Mouse (Mus musculus): ENCODE measurements around the gene Slc34a1. TPM values are rescaled to one million over a fixed set of nuclear protein-coding genes. Genes with fewer than 3 reads are reported as not detected.

Gene Slc34a1
- total and polyA plus RNA-seq, 2 experiments from 2014 or later, result not detected

GRCm38 (mm10) chr13:55448131-55448530, 50.1 kb downstream of the Slc34a1 start:
- peaks cover 21% of the 10 kb centered on the region for H3K4me1 ChIP-seq (ENCODE audit: insufficient read depth, low read length)
- no peaks in the 10 kb centered on the region for H3K27me3 ChIP-seq (ENCODE audit: insufficient read depth, low read length)
- H3K36me3 ChIP-seq (ENCODE audit: insufficient read depth, low read length), result peaks cover 18% of the 10 kb centered on the region; the same call in 1 of the 2 replicates
- DNase-seq (ENCODE audit: low spot score) (no peak), ATAC-seq (no peak)
- WGBS, result 97% methylated on average over 5 of the region's 5 CpGs
- no peak overlapping the region for H3K4me2 ChIP-seq (ENCODE audit: low read depth, low read length)
- H3K4me3 ChIP-seq (ENCODE audit: low read length), result no peak overlapping the region
- H3K9me3 ChIP-seq (ENCODE audit: low read length), result no peaks in the 10 kb centered on the region
- no peak overlapping the region for H3K9ac ChIP-seq (replicated peaks; ENCODE audit: low read length)
- no peak for TF ChIP-seq CTCF (IDR thresholded peaks at IDR 0.05; ENCODE audit: low read depth)
- no peak overlapping the region for H3K27ac ChIP-seq

- Histone ChIP-seq H3K27ac (no peak overlapping the region), H3K36me3 (ENCODE audit: insufficient read depth, low read length) (peaks cover 26% of the 10 kb centered on the region; the same call in 1 of the 2 replicates), H3K4me3 (ENCODE audit: low read length) (no peak overlapping the region), H3K9ac (replicated peaks; ENCODE audit: low read length) (no peak overlapping the region), H3K4me2 (ENCODE audit: low read depth, low read length) (no peak overlapping the region), H3K9me3 (ENCODE audit: low read length) (no peaks in the 10 kb centered on the region), H3K27me3 (ENCODE audit: insufficient read depth, low read length) (no peaks in the 10 kb centered on the region), H3K4me1 (ENCODE audit: insufficient read depth, low read length) (peaks cover 13% of the 10 kb centered on the region)
- ATAC-seq, result no peak
- 92% methylated on average over 9 of the region's 9 CpGs for WGBS
- no peak for DNase-seq (ENCODE audit: low spot score)
- TF ChIP-seq CTCF (IDR thresholded peaks at IDR 0.05; ENCODE audit: low read depth), result no peak
Observed at GRCm38 (mm10) chr13:55449205-55449604, 51.2 kb downstream of the Slc34a1 start.

DNA sequence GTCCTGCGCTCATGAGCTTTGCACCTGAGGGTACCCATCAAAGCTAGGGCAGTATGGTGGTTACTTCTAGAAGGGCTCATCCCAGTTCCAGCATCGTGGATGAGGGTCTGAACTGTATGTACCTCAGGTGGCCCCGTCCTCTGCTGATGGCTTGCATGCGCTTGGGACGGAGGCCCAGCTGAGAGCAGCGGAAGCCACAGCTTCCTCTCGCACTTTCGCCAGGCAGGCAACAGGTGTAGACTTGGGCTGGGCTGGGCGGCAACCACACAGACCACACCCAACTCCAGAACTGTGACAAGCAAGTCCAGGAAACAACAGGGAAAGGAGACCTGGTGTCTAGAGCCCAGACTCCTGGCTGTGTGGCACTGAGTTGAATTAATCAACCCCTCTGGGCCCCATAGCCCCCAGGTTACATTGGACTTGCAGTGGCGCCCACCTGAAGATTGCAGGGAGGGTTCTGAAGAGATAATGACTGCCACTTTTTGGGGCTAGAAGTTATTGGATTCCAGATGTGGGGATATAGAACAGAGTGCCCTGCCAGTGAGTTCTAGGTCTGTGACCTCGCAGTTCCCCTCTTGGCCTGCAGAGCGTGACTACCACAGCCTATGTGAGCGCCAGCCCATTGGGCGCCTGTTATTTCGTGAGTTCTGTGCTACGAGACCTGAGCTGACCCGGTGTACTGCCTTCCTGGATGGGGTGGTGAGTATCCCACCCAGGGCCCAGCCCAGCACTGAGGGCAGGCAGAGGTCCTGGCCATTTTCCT, 51.9 kb downstream of the Slc34a1 start:
- no peak for ATAC-seq
- H3K9ac ChIP-seq (replicated peaks; ENCODE audit: low read length), result no peak overlapping the region
- peaks cover 13% of the 10 kb centered on the region for H3K4me1 ChIP-seq (ENCODE audit: insufficient read depth, low read length)
- peaks cover 27% of the 10 kb centered on the region; the same call in 1 of the 2 replicates for H3K36me3 ChIP-seq (ENCODE audit: insufficient read depth, low read length)
- H3K4me2 ChIP-seq (ENCODE audit: low read depth, low read length), result no peak overlapping the region
- no peak overlapping the region for H3K4me3 ChIP-seq (ENCODE audit: low read length)
- WGBS, result 84% methylated on average over 17 of the region's 17 CpGs
- H3K27me3 ChIP-seq (ENCODE audit: insufficient read depth, low read length), result no peaks in the 10 kb centered on the region
- DNase-seq (ENCODE audit: low spot score), result no peak
- TF ChIP-seq CTCF (IDR thresholded peaks at IDR 0.05; ENCODE audit: low read depth), result peak; percentile 30; the same call in 1 of the 2 replicates
- H3K9me3 ChIP-seq (ENCODE audit: low read length), result no peaks in the 10 kb centered on the region
- no peak overlapping the region for H3K27ac ChIP-seq

DNA sequence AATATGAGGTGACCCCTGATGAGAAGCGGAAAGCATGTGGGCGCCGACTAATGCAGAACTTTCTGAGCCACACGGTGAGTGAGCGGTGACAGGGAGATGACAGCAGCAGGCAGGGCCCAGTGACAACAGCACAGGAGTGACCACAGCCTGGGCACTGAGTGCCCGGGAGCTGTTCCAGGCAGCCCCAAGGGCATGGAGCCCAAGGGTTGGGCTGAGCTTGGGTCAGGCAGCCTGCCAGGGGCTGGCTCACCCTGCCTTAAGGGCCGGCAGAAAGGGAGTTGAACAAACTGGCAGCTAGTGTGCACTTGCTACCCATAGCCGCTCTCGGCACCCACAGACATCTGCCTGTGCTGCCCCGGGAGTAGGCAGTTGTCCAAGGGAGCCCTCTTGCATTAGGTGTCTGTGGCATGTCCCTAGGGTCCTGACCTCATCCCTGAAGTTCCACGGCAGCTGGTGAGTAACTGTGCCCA, 52.6 kb downstream of the Slc34a1 start:
- ATAC-seq (peak; percentile 50), DNase-seq (ENCODE audit: low spot score) (peak; percentile 79)
- Histone ChIP-seq H3K4me1 (ENCODE audit: insufficient read depth, low read length) (peaks cover 13% of the 10 kb centered on the region), H3K9ac (replicated peaks; ENCODE audit: low read length) (no peak overlapping the region), H3K36me3 (ENCODE audit: insufficient read depth, low read length) (peaks cover 27% of the 10 kb centered on the region; the same call in 1 of the 2 replicates), H3K27me3 (ENCODE audit: insufficient read depth, low read length) (no peaks in the 10 kb centered on the region), H3K9me3 (ENCODE audit: low read length) (no peaks in the 10 kb centered on the region), H3K4me3 (ENCODE audit: low read length) (no peak overlapping the region), H3K27ac (no peak overlapping the region), H3K4me2 (ENCODE audit: low read depth, low read length) (no peak overlapping the region)
- 58% methylated on average over 11 of the region's 11 CpGs for WGBS
- no peak for TF ChIP-seq CTCF (IDR thresholded peaks at IDR 0.05; ENCODE audit: low read depth)

- no peak overlapping the region for H3K4me2 ChIP-seq (ENCODE audit: low read depth, low read length)
- H3K27ac ChIP-seq, result no peak overlapping the region
- peaks cover 7% of the 10 kb centered on the region for H3K4me1 ChIP-seq (ENCODE audit: insufficient read depth, low read length)
- H3K9ac ChIP-seq (replicated peaks; ENCODE audit: low read length), result no peak overlapping the region
- WGBS, result 91% methylated on average over 10 of the region's 10 CpGs
- ATAC-seq (no peak), DNase-seq (ENCODE audit: low spot score) (no peak)
- no peaks in the 10 kb centered on the region for H3K27me3 ChIP-seq (ENCODE audit: insufficient read depth, low read length)
- no peak overlapping the region for H3K4me3 ChIP-seq (ENCODE audit: low read length)
- H3K9me3 ChIP-seq (ENCODE audit: low read length), result no peaks in the 10 kb centered on the region
- TF ChIP-seq CTCF (IDR thresholded peaks at IDR 0.05; ENCODE audit: low read depth), result no peak
- H3K36me3 ChIP-seq (ENCODE audit: insufficient read depth, low read length), result peaks cover 27% of the 10 kb centered on the region; the same call in 1 of the 2 replicates
Observed at GRCm38 (mm10) chr13:55451296-55451695, 53.3 kb downstream of the Slc34a1 start.

- WGBS, result 95% methylated on average over 16 of the region's 16 CpGs
- TF ChIP-seq CTCF (IDR thresholded peaks at IDR 0.05; ENCODE audit: low read depth), result no peak
- H3K4me2 ChIP-seq (ENCODE audit: low read depth, low read length), result no peak overlapping the region
- H3K4me3 ChIP-seq (ENCODE audit: low read length), result no peak overlapping the region
- peaks cover under 1% of the 10 kb centered on the region; the same call in 1 of the 2 replicates for H3K4me1 ChIP-seq (ENCODE audit: insufficient read depth, low read length)
- H3K9me3 ChIP-seq (ENCODE audit: low read length), result no peaks in the 10 kb centered on the region
- no peak overlapping the region for H3K27ac ChIP-seq
- DNase-seq (ENCODE audit: low spot score) (no peak), ATAC-seq (no peak)
- H3K9ac ChIP-seq (replicated peaks; ENCODE audit: low read length), result no peak overlapping the region
- no peaks in the 10 kb centered on the region for H3K27me3 ChIP-seq (ENCODE audit: insufficient read depth, low read length)
- H3K36me3 ChIP-seq (ENCODE audit: insufficient read depth, low read length), result peaks cover 27% of the 10 kb centered on the region; the same call in 1 of the 2 replicates
Observed at GRCm38 (mm10) chr13:55451785-55452549, 54.0 kb downstream of the Slc34a1 start.
